Mouse (Mus musculus): ENCODE results near the gene Sbf2. TPM values are rescaled to one million over a fixed set of nuclear protein-coding genes. Genes with fewer than 3 reads are reported as not detected.

Gene Sbf2
- polyA plus RNA-seq, 1 experiment from 2014 or later: 19.3 TPM

- Histone ChIP-seq H3K4me3 (ENCODE audit: low read depth, low read length) (no peak overlapping the region), H3K27ac (ENCODE audit: low read depth, low read length) (no peak overlapping the region), H3K9ac (ENCODE audit: low read depth, low read length) (no peak overlapping the region), H3K4me1 (replicated peaks; ENCODE audit: control insufficient read depth, insufficient read depth, low read length) (peaks cover 19% of the 10 kb centered on the region; the same call in 1 of the 2 replicates), H3K9me3 (ENCODE audit: control insufficient read depth) (no peaks in the 10 kb centered on the region), H3K4me2 (replicated peaks; ENCODE audit: low read depth) (no peak overlapping the region), H3K36me3 (ENCODE audit: control insufficient read depth, insufficient read depth) (no peaks in the 10 kb centered on the region), H3K27me3 (replicated peaks; ENCODE audit: control insufficient read depth, insufficient read depth, low read length) (peaks cover 10% of the 10 kb centered on the region; the same call in 1 of the 2 replicates)
- ATAC-seq: no peak
- WGBS: 71% methylated on average over 16 of the region's 16 CpGs
- TF ChIP-seq CTCF (IDR thresholded peaks at IDR 0.05; ENCODE audit: low read depth): no peak
Observed at GRCm38 (mm10) chr7:110631136-110631888, 16.6 kb upstream of the Sbf2 start.

DNA sequence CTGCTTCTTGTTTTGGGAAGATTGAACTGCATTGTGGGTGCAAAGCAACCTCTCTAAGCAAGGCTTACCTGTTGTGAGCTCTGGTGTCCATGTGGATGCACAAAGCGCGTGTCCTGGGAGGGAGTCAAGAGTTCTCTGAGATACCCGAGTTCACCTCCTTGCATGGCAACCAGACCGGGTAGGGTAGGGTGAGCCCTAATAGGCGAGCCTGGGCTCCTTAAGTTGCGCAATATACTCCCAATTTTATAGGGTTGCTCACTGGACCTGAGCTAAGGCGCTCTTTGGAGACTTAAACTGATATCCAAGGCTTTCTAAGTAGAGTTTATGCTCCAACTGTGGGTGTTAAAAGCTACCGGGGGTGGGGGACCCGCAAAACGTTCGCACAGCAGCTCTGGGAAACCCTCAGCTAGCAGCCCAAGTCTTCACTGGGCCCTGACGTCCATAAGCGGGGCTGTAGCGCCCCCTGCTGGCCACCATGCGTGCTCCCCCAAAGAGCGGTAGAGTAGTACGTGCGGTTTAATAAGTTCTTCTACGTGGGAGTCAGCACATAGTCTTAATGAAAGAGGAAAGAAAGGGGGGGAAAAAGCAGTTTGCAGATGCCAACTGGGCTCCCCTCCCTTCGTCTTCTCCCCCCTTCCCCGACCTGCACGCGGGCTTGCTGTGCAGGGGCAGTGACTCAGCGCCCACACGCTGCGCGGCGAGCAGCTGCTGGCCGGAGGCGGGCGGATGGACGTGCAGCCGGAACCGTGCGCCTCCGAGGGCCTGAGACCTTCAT is 15.4 kb upstream of the Sbf2 start:
- ATAC-seq: peak; percentile 77
- Histone ChIP-seq H3K4me1 (replicated peaks; ENCODE audit: control insufficient read depth, insufficient read depth, low read length) (peaks cover 22% of the 10 kb centered on the region; the same call in 1 of the 2 replicates), H3K36me3 (ENCODE audit: control insufficient read depth, insufficient read depth) (no peaks in the 10 kb centered on the region), H3K9me3 (ENCODE audit: control insufficient read depth) (no peaks in the 10 kb centered on the region), H3K27ac (ENCODE audit: low read depth, low read length) (no peak overlapping the region; the same call in 1 of the 2 replicates), H3K27me3 (replicated peaks; ENCODE audit: control insufficient read depth, insufficient read depth, low read length) (peaks cover 16% of the 10 kb centered on the region; the same call in 1 of the 2 replicates), H3K4me2 (replicated peaks; ENCODE audit: low read depth) (peak overlapping the region; percentile 96), H3K4me3 (ENCODE audit: low read depth, low read length) (peak overlapping the region; percentile 53), H3K9ac (ENCODE audit: low read depth, low read length) (peak overlapping the region; percentile 34)
- 5% methylated on average over 33 of the region's 36 CpGs for WGBS
- peak; percentile 97 for TF ChIP-seq CTCF (IDR thresholded peaks at IDR 0.05; ENCODE audit: low read depth)

- Histone ChIP-seq H3K27me3 (replicated peaks; ENCODE audit: control insufficient read depth, insufficient read depth, low read length) (peaks cover 16% of the 10 kb centered on the region; the same call in 1 of the 2 replicates), H3K4me3 (ENCODE audit: low read depth, low read length) (peak overlapping the region; percentile 53), H3K9me3 (ENCODE audit: control insufficient read depth) (no peaks in the 10 kb centered on the region), H3K4me1 (replicated peaks; ENCODE audit: control insufficient read depth, insufficient read depth, low read length) (peaks cover 22% of the 10 kb centered on the region; the same call in 1 of the 2 replicates), H3K36me3 (ENCODE audit: control insufficient read depth, insufficient read depth) (no peaks in the 10 kb centered on the region), H3K9ac (ENCODE audit: low read depth, low read length) (peak overlapping the region; percentile 45), H3K4me2 (replicated peaks; ENCODE audit: low read depth) (peak overlapping the region; percentile 96), H3K27ac (ENCODE audit: low read depth, low read length) (no peak overlapping the region)
- no peak for ATAC-seq
- TF ChIP-seq CTCF (IDR thresholded peaks at IDR 0.05; ENCODE audit: low read depth): peak; percentile 63
- 1% methylated on average over 33 of the region's 33 CpGs for WGBS
Observed at GRCm38 (mm10) chr7:110628611-110629354, 14.1 kb upstream of the Sbf2 start.

DNA sequence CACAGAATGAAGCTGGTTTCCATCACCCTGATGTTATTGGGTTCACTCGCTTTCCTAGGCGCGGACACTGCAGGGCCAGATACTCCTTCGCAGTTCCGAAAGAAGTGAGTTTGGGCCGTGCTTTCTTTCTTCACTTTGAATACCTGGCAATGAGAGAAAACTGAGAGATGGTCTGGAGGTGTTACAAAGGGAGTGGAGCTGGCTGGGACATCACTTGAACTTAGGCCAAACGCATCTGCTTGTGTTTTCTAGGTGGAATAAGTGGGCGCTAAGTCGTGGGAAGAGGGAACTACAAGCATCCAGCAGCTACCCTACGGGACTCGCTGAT is 13.5 kb upstream of the Sbf2 start:
- no peak overlapping the region for H3K27ac ChIP-seq (ENCODE audit: low read depth, low read length)
- no peak for ATAC-seq
- 2% methylated on average over 11 of the region's 11 CpGs for WGBS
- peak overlapping the region; percentile 96 for H3K4me2 ChIP-seq (replicated peaks; ENCODE audit: low read depth)
- peaks cover 22% of the 10 kb centered on the region; the same call in 1 of the 2 replicates for H3K4me1 ChIP-seq (replicated peaks; ENCODE audit: control insufficient read depth, insufficient read depth, low read length)
- H3K4me3 ChIP-seq (ENCODE audit: low read depth, low read length): peak overlapping the region; percentile 53
- H3K36me3 ChIP-seq (ENCODE audit: control insufficient read depth, insufficient read depth): no peaks in the 10 kb centered on the region
- TF ChIP-seq CTCF (IDR thresholded peaks at IDR 0.05; ENCODE audit: low read depth): no peak
- peak overlapping the region; percentile 45 for H3K9ac ChIP-seq (ENCODE audit: low read depth, low read length)
- H3K27me3 ChIP-seq (replicated peaks; ENCODE audit: control insufficient read depth, insufficient read depth, low read length): peaks cover 16% of the 10 kb centered on the region; the same call in 1 of the 2 replicates
- H3K9me3 ChIP-seq (ENCODE audit: control insufficient read depth): no peaks in the 10 kb centered on the region

DNA sequence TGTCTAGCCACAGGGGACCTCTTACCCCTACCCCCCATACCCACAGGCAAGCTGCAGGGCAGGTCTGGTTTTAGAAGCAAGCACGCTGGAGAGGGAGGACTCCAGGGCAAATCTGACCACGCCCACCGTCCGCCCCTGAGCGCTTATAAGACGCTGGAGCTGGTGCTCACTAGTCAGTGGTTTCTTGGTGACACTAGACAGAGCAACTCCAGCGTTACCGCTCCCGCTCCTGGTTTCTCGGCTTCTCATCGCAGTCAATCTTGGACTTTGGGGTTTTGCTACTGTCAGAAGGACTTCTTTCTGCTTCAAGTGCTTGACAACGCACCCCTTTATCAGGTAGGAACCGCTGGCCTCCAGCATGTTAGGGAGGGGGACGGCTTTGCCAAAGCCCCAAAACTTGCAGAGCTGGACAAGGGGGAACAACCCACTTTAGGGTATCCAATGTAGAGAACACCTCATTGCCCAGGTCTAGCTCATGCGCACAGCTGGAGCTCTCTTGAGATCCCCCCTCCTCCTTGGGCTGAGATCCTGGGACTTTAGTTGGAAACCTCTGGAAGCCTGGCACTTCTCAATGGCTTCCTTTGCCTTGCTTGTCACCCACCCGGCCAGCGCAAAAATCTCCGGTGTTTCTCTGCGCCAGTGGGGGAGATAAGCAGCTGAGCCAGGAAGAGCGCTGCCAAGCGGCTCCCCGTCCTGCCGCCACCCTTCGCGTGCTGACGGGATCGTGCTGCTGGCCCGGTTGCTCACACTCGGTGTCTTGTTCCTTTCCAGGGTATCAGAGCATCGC is 13.0 kb upstream of the Sbf2 start, which contains the start of gene Adm:
Adm (plus strand) TSS at position 176 of the 787 bp plus-strand sequence.
- H3K9ac ChIP-seq (ENCODE audit: low read depth, low read length): peak within 1 kb of the TSS; percentile 45
- no peaks in the 10 kb centered on the region for H3K9me3 ChIP-seq (ENCODE audit: control insufficient read depth)
- H3K4me2 ChIP-seq (replicated peaks; ENCODE audit: low read depth): peak within 1 kb of the TSS; percentile 96
- no peak; the same call in 1 of the 2 replicates for TF ChIP-seq CTCF (IDR thresholded peaks at IDR 0.05; ENCODE audit: low read depth)
- WGBS: under 1% methylated on average over 30 of the region's 30 CpGs
- peak within 1 kb of the TSS; percentile 53 for H3K4me3 ChIP-seq (ENCODE audit: low read depth, low read length)
- no peak within 1 kb of the TSS for H3K27ac ChIP-seq (ENCODE audit: low read depth, low read length)
- H3K27me3 ChIP-seq (replicated peaks; ENCODE audit: control insufficient read depth, insufficient read depth, low read length): peaks cover 16% of the 10 kb centered on the region; the same call in 1 of the 2 replicates
- peak; percentile 18; the same call in 1 of the 2 replicates for ATAC-seq
- peaks cover 22% of the 10 kb centered on the region; the same call in 1 of the 2 replicates for H3K4me1 ChIP-seq (replicated peaks; ENCODE audit: control insufficient read depth, insufficient read depth, low read length)
- H3K36me3 ChIP-seq (ENCODE audit: control insufficient read depth, insufficient read depth): no peaks in the 10 kb centered on the region
